Mouse (Mus musculus): ENCODE data around the gene Gm5580.
"Not testable (repeated sequence)": the region's sequence is repeated elsewhere in the genome, so short reads cannot be mapped to it uniquely, and the experiment has no call there.

Gm5580 gene

DNA sequence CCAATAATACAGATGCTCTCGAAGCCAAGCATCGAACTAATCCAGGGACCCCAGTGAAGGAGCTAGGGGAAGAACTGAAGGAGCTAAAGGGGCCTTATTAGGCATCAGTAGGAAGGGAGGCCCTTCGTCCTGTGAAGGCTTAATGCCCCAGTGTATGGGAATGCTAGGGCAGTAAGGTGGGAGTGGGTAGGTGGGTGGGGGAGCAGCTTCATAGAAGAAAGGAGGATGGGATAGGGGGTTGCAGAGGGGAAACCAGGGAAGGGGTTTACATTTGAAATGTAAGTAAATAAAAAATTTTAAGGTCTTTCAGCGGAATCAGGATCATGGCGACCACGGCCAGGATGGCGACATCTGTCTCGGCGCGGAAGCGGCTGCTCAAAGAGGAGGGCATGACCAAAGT is at the start of gene Gm5580:
Gm5580 (plus strand) TSS at position 301 of the 400 bp plus-strand sequence.
- not testable (repeated sequence) for DNase-seq (ENCODE audit: low read depth, low spot score)

DNA sequence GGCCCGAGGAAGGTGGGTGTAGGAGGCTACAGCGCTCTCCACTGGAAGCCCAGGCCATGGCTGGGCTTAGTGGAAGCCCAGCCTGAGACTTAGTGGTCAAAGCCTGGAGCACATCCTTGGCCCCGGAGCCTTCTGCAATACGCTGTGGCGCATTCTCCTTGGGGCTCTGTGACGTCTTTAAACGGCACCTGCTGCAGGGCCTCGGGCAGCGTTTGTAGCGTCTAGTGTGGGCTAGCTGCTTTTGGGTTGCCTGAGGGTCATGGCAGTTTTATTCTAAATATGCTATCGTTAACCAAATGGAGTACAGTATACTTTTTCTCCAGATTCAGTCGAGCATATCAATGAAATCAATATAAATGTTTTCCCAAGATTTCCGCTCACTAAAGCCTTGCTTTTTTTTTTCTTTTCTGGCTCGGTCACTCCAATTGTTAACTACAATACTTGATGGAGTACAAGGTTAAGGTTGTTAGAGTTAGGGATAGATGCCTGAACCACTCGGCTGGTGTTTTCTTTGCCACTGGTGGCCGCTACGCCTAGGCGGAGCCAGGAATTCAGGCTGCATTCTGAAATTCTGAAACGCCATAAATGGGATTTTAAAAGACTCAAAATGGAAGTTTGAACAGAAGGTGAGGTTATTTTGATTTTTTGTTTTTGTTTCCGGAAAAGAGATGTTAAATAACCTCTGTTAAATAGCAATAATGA is 44.5 kb upstream of the Gm5580 start, which contains the start of gene Olfr212:
Olfr212 (plus strand) TSS at position 215 of the 702 bp plus-strand sequence.
- not testable (repeated sequence) for DNase-seq (ENCODE audit: low read depth, low spot score)

DNA sequence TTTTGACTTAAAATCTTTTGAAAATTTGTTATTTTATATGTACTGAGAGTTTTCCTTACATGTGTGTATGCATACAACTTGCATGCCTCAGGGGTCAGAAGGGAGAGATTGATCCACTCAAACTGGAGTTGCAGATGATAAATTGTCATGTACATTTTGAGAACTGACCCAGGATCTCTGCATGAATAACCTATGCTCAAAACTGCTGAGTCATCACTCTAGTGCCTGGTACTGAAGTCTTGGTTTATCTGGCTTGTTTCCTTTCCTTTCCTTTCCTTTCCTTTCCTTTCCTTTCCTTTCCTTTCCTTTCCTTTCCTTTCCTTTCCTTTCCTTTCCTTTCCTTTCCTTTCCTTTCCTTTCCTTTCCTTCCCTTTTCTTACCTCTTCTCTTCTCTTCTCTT is 36.1 kb upstream of the Gm5580 start:
- DNase-seq (ENCODE audit: low read depth, low spot score): no peak

- DNase-seq (ENCODE audit: low read depth, low spot score): no peak
These were observed 12.8 kb upstream of the Gm5580 start, which contains the start of gene Olfr213 for GRCm38 (mm10) chr6:116538156-116538555. TSS of gene Olfr213 (plus strand) at chr6:116538456.

DNA sequence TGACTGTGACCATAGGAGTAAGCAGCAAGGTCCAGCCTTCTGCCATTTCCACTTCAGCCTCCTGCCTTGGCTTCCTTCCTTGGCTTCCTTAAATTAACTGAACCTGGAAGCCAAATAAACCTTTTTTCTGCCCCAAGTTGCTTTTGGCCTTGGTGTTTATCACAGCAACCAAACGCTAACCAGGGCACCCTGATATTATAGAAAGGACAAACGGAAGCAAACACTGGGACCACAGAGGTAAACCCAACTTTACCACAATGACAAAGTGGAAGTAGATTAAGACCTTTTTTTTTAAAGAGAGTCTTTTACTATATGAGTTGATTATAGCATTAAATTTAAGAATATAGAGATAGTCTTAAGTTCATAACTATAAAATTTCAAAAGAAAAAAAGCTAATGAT is 8.4 kb upstream of the Gm5580 start:
- no peak for DNase-seq (ENCODE audit: low read depth, low spot score)

GRCm38 (mm10) chr6:116553935-116554334 is 3.0 kb downstream of the Gm5580 start, which contains the start of gene Olfr214:
TSS of gene Olfr214 (plus strand) at chr6:116554235.
- DNase-seq (ENCODE audit: low read depth, low spot score): no peak

DNA sequence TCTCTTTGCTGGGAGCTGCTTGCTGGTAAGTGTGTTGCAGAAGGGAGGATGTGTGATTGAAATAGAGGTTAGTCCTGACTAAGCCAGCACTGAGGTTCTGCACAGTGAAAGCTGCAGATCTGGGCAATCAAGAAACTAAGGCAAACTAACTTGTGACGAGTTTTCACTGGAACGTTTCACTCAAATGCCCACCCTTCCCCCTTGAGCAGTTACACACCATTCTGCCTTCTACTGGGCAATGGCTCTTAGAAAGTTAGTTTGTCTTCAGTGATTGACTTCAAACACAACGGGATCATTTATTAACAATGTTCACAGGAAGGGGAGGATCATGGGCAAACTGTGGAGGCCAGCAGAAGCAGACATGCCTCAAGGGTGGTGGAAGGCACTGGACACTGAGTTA is 4.0 kb downstream of the Gm5580 start:
- no peak for DNase-seq (ENCODE audit: low read depth, low spot score)

DNA sequence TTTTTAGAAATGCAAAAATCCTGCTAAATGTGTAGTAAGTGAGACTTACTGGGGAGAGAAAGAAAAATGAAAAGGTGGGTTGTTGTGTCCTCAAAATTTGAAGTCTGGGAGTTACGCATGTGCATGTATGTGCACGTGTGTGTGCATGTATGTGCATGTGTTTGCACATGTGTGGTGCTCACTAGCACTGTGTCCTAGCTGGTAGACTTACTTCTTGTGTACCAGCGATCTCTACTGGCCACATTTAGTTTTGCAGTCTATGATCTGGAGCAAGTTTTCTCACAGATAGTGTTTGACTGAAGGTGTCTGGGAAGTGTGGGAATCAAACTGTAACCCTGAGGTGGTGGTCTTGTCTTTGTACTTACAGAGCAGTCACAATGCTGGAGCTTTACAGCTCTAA is 18.9 kb downstream of the Gm5580 start:
- peak; percentile 57 for DNase-seq (ENCODE audit: low read depth, low spot score)

DNA sequence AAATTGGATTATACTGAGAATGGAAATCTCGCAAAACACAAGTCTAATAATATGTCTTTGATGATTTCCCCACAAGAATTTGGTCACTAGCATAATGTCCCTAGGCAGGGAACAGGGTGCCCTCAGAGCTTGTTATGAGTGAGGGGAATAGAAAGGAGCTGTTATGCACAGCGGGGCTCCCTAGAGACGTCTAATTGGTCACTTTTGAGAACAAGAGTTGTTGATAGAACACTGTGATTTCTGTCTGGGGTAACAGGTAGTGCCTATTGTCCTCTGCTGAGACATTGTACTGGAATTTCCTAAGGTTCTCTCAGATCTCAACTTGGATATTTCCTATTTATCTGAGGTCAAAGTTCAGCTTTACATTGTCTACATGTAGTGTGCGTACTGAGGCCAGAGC is 33.2 kb downstream of the Gm5580 start, which contains the start of gene Olfr215:
Olfr215 (minus strand) TSS at position 101 of the 400 bp plus-strand sequence.
- no peak for DNase-seq (ENCODE audit: low read depth, low spot score)

DNA sequence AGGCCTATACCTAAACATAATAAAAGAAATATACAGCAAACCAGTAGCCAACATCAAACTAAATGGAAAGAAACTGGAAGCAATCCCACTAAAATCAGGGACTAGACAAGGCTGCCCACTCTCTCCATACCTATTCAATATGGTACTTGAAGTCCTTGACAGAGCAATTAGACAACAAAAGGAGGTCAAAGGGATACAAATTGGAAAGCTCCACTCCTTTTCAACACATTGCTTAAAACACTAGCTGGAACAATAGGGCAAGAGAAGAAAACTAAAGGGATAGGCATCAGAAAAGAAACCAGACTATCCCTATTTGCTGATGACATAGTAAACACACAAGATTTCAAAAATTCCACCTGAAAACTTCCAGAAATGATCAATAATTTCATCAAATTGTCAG is 50.0 kb downstream of the Gm5580 start:
- not testable (repeated sequence) for DNase-seq (ENCODE audit: low read depth, low spot score)

Measured in brain, adult 2 months (tissue).